Mouse (Mus musculus) thymus, adult 18-20 months (tissue): ENCODE results near the gene Copg1.

Experiments
- DNase-seq, 2 experiments: peaks; one replicate each; pipeline ENCODE4 v3.0.0; 2022; ENCODE audit warnings: mixed read lengths in 2 of 2

Gene Copg1

GRCm38 (mm10) chr6:87887594-87888233 lies at the start of gene Copg1:
Gene Copg1 (plus strand): TSS chr6:87887814.
- peak; percentile 99 for DNase-seq

GRCm38 (mm10) chr6:87838551-87839197 lies 48.9 kb upstream of the Copg1 start, which contains the start of gene Isy1:
Gene Isy1 (minus strand): TSS chr6:87838798.
- peak; percentile 80 to 89 for DNase-seq

DNA sequence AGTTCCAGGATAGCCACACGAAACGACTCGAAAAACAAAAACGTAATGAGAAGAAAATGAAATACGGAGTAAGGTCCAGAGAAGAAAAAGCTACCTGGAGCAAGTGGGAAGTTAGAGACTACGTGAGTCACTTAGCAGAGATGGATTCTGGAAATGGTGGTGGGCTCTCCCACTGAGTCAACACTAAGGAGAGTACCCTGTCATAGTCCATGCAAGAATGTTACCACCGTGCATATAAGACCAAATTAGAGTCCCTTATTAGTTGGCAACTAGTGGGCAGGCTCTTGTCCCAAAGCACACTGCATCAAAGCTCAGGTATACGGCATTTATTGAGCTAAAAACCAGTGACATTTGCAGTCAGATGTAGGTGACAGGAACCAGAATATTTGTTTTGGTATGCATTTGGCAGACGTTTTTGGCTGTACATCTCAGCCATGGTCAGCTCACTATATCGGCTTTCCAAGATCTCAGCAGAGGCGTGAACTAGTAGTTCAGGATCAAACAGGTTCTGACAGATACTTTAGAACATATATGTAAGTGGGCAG lies 47.7 kb upstream of the Copg1 start:
- no peak for DNase-seq

GRCm38 (mm10) chr6:87841635-87842034 lies 46.0 kb upstream of the Copg1 start:
- DNase-seq = no peak

- peak in 1 of 2 experiments; percentile 13 for DNase-seq
These were observed 45.4 kb upstream of the Copg1 start for GRCm38 (mm10) chr6:87842254-87842653.

- DNase-seq = no peak
These were observed 42.5 kb upstream of the Copg1 start for GRCm38 (mm10) chr6:87845031-87845695.

DNA sequence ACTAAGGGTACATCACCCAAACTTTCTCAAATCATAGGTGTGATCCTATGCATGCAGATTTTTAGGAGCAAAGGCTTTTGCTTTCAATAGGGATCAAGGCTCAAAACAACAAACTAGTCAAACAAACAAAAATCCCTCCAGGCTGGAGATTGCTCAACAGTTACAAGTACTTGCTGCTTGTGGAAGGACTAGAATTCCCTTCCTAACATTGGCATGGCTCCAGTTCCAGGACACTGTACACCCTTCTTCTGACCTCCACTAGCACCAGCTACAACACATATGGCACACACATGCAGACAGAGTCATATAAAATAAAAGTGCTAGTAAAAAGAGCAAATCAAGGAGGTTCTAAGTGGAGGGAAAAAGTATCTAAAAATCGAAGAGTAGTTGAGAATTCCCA lies 40.8 kb upstream of the Copg1 start:
- DNase-seq = no peak

- no peak for DNase-seq
These were observed 37.8 kb upstream of the Copg1 start for GRCm38 (mm10) chr6:87849780-87850154.

- no peak for DNase-seq
These were observed 37.3 kb upstream of the Copg1 start for GRCm38 (mm10) chr6:87850155-87850899.

DNA sequence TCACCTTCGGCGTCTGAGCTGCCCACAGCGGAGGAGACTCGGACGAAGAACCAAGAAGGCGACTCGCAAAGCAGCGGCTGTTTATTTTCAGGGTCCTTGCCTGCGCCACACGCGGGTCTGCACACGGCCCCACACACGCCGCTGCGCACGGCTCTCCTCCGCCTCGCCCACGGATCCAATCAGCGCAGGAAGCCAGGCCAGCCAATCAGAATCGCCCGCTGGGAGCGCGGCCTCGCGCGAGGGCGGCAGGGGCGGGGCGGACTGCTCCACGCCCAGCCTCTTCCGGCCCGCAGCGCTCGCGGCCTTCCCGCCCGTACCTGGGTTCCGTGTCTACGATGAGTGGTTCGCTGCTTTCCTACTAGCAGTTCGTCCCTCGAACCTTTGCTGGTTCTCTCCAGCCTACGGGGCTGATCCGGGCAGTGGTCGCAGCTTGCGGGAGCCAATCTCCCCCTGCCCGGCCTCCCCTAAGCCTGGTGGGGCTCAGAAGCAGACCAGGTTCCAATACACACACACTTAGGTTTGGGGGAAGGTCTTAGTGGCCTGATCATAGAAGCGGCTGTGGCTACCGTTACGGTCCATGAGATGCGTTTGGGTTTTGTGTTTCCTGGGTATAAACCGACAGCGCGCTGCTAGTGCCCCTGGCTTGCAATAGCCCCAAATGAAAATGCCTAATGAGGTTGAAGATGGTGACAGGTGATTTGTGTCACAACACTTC lies 36.6 kb upstream of the Copg1 start, which contains the start of gene Cnbp:
TSS of gene Cnbp (minus strand) at position 207 of the 715 bp plus-strand sequence.
- DNase-seq = peak; percentile 93

DNA sequence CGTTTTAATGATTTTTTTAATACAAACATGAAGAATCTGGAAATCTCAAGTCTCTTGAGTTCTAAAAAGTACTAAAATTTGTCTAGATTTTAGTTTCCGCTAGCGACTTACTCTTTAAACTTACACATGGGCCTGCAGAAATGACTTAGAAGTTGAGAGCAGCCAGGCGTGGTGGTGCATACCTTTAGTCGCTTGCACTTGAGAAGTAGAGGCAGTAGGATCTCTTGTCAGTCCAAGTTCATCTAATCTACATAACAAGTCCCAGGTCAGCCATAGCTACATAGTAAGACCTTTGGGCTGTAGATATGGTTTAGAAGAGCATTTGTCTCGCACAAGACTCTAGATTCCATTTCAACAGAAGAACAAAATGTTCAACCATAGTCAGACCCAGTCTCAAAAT lies 35.7 kb upstream of the Copg1 start:
- no peak for DNase-seq

DNA sequence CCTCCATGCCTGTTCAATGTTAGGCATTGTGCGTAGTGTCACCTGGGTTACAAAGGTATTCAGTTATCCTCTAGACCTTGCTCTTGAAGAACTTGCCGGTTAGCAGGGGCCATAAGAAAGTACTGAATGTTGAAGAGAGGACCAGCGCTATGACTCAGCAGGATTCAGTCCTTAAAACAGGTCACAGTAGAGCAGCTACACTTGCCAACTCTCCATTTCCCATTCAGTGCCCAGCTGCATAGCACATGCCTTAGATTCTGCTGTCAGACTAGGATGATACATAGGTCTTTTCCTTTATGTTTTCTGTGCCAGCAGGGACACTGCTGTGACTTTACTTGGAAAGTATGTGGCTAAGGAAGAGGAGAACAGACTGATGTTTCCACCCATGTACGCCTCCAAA lies 34.2 kb upstream of the Copg1 start:
- DNase-seq = no peak

DNA sequence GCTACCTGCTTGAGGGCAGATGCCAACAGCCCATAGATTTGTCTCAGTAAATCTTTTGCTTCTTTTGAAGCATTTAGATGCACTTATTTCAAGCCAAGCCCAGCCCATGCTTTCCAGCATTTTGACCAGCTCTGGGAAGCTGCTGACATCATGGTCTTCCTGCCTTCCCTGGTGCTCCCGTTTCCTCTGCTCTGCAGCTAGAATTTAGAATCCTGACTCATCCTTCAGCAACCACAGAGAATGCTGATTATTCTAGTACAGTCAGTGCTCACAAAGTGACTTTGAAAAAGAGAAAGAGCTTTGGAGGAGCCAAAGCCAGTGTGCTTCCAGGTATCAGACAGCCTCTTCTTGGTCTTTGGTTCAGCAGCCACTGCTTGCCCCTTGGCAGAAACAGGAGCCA lies 30.5 kb upstream of the Copg1 start:
- DNase-seq = no peak

- DNase-seq = no peak
These were observed 21.4 kb upstream of the Copg1 start for GRCm38 (mm10) chr6:87866211-87866610.

DNA sequence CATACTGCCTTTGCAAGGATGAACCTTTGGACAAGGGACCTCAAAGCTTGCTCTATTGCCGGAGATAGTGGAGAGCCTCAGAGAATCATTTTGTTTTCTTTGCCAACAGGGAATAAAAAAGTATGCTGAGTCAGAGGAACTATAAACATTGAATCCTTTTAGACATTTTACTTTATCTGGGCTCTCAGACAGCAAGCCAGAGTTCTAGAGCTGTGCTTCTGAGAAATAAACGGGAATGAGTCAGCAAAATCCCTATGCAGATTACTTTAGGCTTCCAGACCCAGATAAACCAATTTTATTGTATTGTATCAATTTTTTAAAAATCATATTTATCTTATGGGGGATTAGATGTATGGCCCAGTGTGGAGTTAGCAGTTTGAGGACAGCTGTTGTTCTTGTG lies 20.4 kb upstream of the Copg1 start:
- no peak for DNase-seq

DNA sequence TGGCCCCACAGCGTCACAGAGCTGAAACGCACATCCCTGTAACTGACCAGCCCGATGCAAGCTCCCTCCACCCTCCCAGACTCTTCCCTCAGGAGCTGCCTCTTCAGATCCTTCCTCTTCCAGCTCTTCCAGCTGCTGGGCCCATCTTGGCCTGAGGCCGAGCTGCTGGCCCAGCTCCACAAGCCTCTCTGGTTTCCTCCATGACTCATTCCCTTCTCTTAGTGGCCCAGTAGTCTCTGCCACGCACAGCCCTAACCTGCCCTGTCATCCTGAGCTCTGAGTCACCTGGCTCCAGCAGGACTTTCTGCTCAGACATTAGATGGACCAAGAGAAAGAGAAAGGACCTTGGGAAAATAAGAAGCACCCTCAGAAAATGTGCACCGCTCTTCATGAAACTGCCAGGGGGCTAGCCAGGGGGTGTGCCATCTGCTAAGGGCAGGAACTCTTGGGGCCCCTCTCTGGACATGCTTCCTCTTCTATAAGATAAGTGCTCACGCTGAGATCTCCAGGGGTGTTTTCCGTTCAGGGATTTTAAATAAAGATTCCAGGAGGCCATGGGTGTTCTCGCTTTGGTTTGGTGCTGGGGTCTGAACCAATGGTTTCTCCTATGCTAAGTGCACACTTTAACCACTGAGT lies 18.6 kb upstream of the Copg1 start:
- DNase-seq = peak in 1 of 2 experiments; percentile 14

GRCm38 (mm10) chr6:87870440-87870839 lies 17.2 kb upstream of the Copg1 start:
- no peak for DNase-seq

GRCm38 (mm10) chr6:87871240-87871639 lies 16.4 kb upstream of the Copg1 start:
- DNase-seq = no peak

- no peak for DNase-seq
These were observed 14.5 kb upstream of the Copg1 start for GRCm38 (mm10) chr6:87873104-87873503.

DNA sequence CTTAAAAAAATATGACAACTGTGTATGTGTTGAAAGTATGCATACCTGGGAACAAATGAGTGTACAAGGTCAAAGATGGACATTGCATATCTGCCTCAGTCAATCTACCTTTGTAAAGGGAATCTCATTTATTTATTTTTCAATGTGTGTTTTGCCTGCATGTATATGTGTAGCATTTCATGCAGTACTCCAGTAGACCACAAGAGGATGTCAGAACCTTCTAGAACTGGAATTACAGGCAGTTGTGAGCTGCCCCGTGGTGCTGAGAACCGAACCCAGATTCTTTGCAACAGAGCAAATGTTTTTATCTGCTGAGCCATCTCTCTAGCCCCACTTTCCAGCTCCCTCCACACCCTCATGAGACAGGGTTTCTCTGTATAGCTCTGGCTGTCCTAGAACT lies 13.7 kb upstream of the Copg1 start:
- no peak for DNase-seq

DNA sequence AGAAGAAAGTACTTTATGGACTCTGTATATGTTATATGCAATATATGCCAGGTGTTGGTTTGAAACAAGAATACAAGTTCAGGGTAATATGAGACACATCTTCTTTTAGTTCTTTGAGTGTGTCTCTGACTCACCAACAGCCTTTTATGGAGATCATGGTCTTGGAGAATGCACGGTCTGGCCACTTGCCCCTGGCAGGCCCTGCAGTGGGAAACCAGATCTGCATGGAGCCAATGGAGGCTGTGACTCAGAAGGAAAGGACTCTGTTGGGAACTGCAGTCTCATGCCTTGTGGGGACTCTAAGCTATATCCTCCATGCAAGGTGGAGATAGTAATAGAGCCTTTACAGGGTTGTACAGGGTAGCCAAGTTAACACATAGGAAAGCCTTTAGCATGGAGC lies 12.5 kb upstream of the Copg1 start:
- DNase-seq = no peak

DNA sequence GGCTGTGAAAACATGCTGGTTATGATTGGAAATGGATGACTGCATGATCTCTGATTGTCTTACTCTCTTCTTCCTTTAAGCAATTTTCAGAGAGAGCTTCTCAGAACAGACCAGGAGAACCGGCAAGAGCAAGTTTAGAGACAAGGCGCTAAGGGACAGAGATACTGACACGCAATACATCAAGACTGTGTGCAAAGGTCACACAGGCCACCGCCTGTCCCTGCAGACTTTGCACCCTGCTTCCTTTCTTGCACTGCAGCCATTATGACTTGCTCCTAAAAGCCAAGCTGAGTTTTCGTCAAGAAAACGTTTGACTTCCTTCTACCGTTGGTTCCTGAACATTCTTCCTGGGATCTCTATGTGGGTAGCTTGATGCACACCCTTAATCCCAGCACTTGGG lies 12.1 kb upstream of the Copg1 start:
- no peak for DNase-seq
